Mouse (Mus musculus): Measurements from ENCODE around the gene Gtf3c1.
A peak's percentile ranks its signal among the peaks of the same experiment; 100 is the strongest.

Gtf3c1 gene

DNA sequence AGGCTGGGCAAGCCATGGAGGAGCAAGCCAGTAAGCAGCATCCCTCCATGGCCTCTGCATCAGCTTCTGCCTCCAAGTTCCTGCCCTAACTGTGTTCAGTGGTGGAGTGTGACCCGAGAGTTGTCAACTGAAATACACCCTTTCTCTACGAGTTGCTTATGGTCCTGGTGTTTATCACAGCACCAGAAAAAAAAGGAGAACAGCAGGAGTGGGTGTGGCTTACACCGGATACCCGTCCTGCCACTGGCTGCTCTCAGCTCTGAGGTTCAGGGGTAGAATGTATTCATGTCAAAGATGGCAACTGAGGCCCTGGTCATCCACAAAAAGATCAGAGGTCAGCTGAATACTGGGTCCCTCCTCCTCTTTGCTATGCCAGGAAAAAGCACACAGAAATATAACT, 87.5 kb downstream of the Gtf3c1 start:
- DNase-seq (ENCODE audit: low spot score in 2 of 2), result no peak

DNA sequence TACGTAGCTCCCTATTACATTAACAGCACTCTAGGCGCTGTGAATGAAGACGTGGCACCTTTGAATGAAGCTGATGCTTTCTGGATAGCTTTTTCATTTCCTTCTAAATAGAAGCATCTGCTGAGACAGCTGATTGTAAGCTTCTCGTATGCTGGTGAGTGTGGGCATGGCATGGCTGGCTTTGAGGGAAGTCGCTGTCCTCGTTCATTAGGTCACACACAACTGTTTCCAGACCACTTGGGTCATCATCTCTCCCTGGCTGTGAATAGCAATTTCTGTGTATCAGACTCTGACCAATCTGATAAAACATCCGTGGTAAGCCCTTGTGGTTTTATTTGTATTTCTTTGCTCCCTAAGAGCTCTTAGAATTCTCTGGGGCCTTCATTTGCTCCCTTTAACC, 89.6 kb downstream of the Gtf3c1 start:
- DNase-seq (ENCODE audit: low spot score in 2 of 2), result no peak

GRCm38 (mm10) chr7:125615453-125615852, 92.1 kb downstream of the Gtf3c1 start:
- no peak for DNase-seq (ENCODE audit: low spot score in 2 of 2)

DNA sequence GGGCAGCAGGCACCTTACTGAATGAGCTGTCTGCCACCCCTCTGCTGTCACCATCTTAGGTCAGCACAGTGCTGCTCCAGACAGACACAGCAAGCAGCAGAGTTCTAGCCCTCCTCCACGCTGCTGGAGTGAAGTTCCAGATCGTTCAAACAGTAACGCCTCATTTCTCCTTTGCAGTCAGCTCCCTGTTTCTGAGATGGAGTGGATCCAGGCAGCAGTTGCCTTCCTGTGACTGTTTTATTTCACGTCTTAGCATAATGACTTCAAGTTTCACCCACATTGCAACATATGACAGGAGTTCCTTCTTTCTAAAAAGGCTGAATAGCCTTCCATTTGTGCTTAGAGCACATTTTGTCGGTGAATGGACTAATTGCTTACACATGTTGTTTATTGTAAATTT, 94.0 kb downstream of the Gtf3c1 start:
- DNase-seq (ENCODE audit: low spot score in 2 of 2), result no peak

DNA sequence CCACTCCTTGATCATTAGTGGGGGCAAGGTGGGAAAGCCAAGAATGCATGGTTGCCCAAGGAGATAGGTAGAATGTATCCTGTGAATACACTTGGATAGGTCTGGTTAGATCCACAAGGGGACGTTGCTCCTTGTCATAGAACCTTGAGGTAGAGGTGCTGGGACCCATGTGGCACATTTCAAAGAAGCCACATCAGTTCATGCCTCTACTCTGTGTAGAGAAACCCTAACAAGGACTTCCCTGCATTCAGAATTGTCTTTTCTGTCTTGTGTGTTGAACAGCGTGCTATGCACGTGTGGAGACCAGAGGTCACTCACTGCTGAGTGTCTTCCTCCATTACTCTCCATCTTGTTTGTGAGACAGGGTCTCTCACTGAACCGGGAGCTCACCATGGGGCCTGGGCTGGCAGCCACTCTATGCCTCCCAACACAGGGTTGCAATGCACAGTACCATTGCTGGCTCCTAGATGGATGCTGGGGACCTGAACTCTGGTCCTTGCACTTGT, 99.3 kb downstream of the Gtf3c1 start:
- DNase-seq (ENCODE audit: low spot score in 2 of 2), result no peak

DNA sequence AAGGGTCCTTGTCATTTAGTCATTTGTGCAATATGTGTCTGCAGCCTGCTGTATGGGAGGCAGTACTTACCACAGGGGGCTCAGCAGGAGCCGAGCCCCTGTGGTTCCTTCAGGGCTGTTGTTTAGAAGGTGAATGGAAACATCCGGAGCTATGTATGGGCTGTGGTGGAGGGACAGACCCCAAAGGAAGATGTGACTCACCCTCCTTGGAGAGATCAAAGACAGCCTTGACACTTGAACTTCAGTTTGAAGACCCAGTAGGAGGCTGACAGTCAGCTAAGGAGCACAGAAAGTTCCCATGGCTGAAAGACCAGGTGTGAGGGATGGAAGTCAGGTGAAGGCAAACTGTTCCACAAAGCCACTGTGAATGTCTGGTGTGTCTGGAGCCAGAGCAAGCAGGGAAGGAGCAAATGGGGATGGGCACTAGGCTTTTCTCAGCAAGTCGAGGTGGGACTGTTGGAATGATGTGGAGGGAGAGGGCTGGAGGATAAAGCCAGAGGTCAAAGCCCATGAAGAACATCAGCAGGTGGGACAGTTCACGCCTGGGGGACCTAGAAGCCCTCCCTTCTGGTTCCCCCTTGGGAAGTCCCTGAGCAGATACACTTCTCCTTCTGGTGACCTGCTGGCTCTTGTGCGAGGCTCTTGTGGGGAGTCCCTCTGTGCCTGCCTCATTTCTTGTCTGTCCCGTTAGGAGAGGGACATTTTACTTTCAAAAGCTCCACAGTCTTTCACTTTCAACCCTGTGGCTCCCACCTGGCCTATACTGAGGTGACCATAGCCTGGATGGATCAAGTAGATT, 100.0 kb downstream of the Gtf3c1 start:
- no peak for DNase-seq (ENCODE audit: low spot score in 2 of 2)

DNA sequence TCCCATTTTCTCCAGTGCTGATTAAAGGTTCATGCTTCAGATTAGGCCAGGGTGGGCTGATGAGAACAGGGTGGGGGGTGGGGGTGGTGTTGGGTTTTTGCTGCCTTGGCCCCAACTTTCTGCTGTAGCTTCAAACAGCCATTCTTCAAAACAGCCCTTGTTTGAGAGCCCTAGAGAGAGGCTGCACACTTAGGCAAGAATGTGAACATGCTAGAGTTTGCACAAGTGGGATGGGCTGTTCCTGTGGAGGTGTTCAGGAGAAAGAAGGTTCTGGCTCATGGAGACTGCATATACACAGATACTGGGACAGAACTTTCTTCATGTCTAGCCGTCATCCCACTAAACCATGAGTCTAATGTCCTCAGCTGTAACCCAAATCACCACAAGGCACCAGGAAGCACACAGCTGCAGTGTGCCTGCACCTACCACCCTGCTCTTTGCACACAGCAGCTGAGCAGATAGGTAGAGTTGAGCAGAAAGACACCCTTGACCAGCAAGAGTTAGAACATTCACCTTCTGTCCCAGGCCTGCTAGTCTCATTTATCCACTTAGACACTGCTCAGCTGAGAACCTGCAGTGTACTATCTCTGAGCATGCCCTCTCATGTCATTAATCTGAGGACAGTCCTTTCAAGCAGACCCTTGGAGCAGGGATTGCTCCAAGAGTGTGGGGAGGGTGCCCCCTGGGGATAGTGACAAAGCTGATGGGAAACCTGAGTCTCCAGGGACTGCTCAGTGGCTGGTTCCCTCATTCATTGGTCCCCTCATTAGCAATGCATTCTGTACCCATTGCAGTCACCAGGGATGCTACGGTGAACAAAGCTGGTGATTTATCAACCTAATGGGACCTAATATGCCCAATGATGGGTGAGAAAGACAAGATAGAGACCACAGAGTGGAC, 101.1 kb downstream of the Gtf3c1 start:
- no peak for DNase-seq (ENCODE audit: low spot score in 2 of 2)

- peak; percentile 74 to 85 for DNase-seq (ENCODE audit: low spot score in 2 of 2)
Observed at GRCm38 (mm10) chr7:125605725-125606139, 101.8 kb downstream of the Gtf3c1 start.

GRCm38 (mm10) chr7:125604362-125605319, 102.9 kb downstream of the Gtf3c1 start:
- DNase-seq (ENCODE audit: low spot score in 2 of 2), result no peak

- peak in 1 of 2 experiments; percentile 55 for DNase-seq (ENCODE audit: low spot score in 2 of 2)
Observed at GRCm38 (mm10) chr7:125603185-125603631, 104.4 kb downstream of the Gtf3c1 start, which contains the start of gene Il21r. TSS of gene Il21r (plus strand) at chr7:125603429.

GRCm38 (mm10) chr7:125601821-125602448, 105.6 kb downstream of the Gtf3c1 start:
- DNase-seq (ENCODE audit: low spot score in 2 of 2), result no peak

DNA sequence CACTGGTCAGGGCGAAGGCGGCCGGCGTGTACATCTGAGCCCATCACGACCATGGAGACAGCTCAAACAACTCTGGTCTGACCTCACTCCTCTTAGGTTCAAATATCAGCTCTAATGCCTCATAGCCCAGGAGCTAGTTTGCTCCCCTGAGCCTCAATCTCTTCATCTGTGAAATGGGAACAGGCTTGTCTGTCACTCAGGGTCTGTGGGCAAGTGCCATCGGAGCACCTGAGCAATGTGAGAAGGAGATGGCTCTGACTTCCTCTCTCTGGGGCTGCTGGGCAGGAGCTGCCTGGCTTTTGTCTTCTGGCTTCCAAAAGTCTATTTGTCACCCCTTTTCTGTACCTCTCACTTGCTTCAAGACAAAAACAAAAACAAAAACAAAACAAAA, 106.3 kb downstream of the Gtf3c1 start:
- no peak for DNase-seq (ENCODE audit: low spot score in 2 of 2)

GRCm38 (mm10) chr7:125600612-125601279, 106.8 kb downstream of the Gtf3c1 start:
- no peak for DNase-seq (ENCODE audit: low spot score in 2 of 2)

DNA sequence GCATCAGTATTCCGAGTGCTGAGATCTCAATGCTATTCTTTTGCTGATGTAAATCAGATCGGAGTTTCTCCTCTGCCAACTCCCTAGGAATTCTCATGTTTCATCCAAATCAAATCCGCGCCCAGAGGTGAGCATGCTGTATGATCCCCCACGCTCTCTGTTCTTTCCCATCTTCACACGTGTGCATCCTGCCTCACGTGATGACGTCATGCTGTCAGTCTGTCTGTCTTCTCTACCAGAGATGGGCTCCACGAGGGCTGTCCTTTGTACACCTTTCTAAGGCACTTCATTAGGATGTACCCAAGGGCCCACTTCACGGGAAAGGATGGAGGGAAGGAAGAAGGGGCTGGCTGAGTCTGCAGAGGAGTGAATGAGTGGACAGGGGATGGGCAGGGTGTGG, 107.4 kb downstream of the Gtf3c1 start:
- DNase-seq (ENCODE audit: low spot score in 2 of 2), result no peak

- DNase-seq (ENCODE audit: low spot score in 2 of 2), result no peak
Observed at GRCm38 (mm10) chr7:125599373-125599973, 108.1 kb downstream of the Gtf3c1 start.

- DNase-seq (ENCODE audit: low spot score in 2 of 2), result peak in 1 of 2 experiments; percentile 12
Observed at GRCm38 (mm10) chr7:125597516-125598347, 109.8 kb downstream of the Gtf3c1 start.

DNA sequence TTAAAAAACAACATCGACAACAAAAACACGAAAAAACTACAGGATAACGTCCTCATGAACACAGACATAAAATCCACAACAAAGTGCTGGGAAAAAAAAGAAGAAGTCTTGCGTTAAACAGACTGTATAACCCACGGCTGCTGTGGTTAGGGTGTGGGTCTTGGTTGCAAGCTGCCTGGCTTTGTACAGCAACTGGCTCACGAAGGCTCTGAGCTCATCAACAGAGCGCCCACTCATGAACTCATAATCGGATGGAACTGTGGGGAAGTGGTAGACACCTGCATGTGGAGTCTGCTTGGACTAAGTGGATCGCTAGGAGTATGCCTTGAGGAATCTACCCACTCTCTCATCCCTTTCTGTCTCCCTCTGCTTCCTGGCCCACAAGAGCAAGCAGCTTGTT, 110.5 kb downstream of the Gtf3c1 start:
- DNase-seq (ENCODE audit: low spot score in 2 of 2), result peak in 1 of 2 experiments; percentile 23

GRCm38 (mm10) chr7:125596406-125596805, 111.2 kb downstream of the Gtf3c1 start:
- no peak for DNase-seq (ENCODE audit: low spot score in 2 of 2)

DNA sequence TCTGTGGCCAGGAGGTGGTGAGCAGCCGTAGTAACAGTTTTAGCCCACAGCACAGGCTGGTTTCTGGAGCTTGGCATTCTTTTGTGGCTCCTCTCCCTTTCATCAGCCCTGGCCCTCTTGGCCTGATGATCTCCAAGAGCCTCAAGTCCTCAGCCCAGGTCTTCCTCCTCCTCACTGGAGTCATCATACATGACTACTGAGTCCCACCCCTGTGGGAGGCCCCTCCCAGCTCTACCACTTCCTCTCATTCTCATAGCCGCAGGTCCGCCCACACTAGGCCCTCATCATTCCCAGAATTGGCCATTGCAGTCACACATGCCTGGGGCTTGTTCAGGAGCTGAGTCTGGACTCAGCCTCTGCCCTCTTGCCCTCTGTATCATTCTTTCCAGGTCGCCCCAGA, 113.7 kb downstream of the Gtf3c1 start:
- no peak for DNase-seq (ENCODE audit: low spot score in 2 of 2)

All from spleen, postnatal 4 days (tissue).